11 mouse cellular contexts compared by ENCODE assay signal in genomic region chr7:112779636-112780035, GRCm38 (mm10).
DNase-seq lines count a peak whose midpoint lies in the region; ATAC-seq lines count a peak whose summit lies in the region.
"Had no signal": no experiment of that assay in that cellular context is flagged by ENCODE, and none has a peak within 500 bp of the region (broad histone marks: within the 10 kb centered on the region; RNA-seq: fewer than 3 reads in every experiment).

No protein-coding gene starts in this region.

- H3K4me3 ChIP-seq in heart, embryonic 11.5 days (ENCODE audit: low read depth, low read length), result no peak overlapping the region
- no peak overlapping the region for H3K4me3 ChIP-seq in embryonic facial prominence, embryonic 10.5 days
- H3K4me3 ChIP-seq in hindbrain, embryonic 10.5 days, result no peak overlapping the region
- H3K4me3 ChIP-seq in midbrain, embryonic 12.5 days, result no peak overlapping the region

- no peaks in the 10 kb centered on the region for H3K27me3 ChIP-seq in heart, embryonic 11.5 days (ENCODE audit: control insufficient read depth, insufficient read depth, low read length)
- H3K27me3 ChIP-seq in embryonic facial prominence, embryonic 10.5 days (replicated peaks; ENCODE audit: low read depth, poor library complexity, severe bottlenecking), result no peaks in the 10 kb centered on the region
- H3K27me3 ChIP-seq in hindbrain, embryonic 10.5 days (ENCODE audit: insufficient read depth, poor library complexity, severe bottlenecking), result no peaks in the 10 kb centered on the region
- no peaks in the 10 kb centered on the region for H3K27me3 ChIP-seq in midbrain, embryonic 12.5 days

- no peak overlapping the region for H3K9ac ChIP-seq in heart, embryonic 11.5 days (ENCODE audit: low read depth, low read length)
- H3K9ac ChIP-seq in midbrain, embryonic 12.5 days (replicated peaks), result no peak overlapping the region

- peaks cover 3% of the 10 kb centered on the region; the same call in 1 of the 2 replicates for H3K9me3 ChIP-seq in heart, embryonic 11.5 days (replicated peaks; ENCODE audit: control insufficient read depth, low read length)
- H3K9me3 ChIP-seq in embryonic facial prominence, embryonic 10.5 days, result no peaks in the 10 kb centered on the region
- no peaks in the 10 kb centered on the region for H3K9me3 ChIP-seq in hindbrain, embryonic 10.5 days
- H3K9me3 ChIP-seq in midbrain, embryonic 12.5 days, result no peaks in the 10 kb centered on the region

- peaks cover 56% of the 10 kb centered on the region for H3K4me1 ChIP-seq in heart, embryonic 11.5 days (ENCODE audit: control insufficient read depth, insufficient read depth, low read length)
- H3K4me1 ChIP-seq in embryonic facial prominence, embryonic 10.5 days, result peaks cover 55% of the 10 kb centered on the region
- peaks cover 55% of the 10 kb centered on the region for H3K4me1 ChIP-seq in hindbrain, embryonic 10.5 days (replicated peaks)
- H3K4me1 ChIP-seq in midbrain, embryonic 12.5 days, result peaks cover 30% of the 10 kb centered on the region

- H3K4me2 ChIP-seq in heart, embryonic 11.5 days, result 0 out of 2 replicates have a peak overlapping the region, but pooled peaks have one; percentile 20
- no peak overlapping the region for H3K4me2 ChIP-seq in midbrain, embryonic 12.5 days (replicated peaks)

- peak overlapping the region; percentile 84 for H3K27ac ChIP-seq in heart, embryonic 11.5 days (ENCODE audit: low read depth, low read length)
- H3K27ac ChIP-seq in embryonic facial prominence, embryonic 10.5 days (replicated peaks), result peak overlapping the region; percentile 7; the same call in 1 of the 2 replicates
- H3K27ac ChIP-seq in hindbrain, embryonic 10.5 days, result peak overlapping the region; percentile 64
- peak overlapping the region; percentile 39 for H3K27ac ChIP-seq in midbrain, embryonic 12.5 days (replicated peaks)

- H3K36me3 ChIP-seq in heart, embryonic 11.5 days (ENCODE audit: control insufficient read depth, insufficient read depth, low read length), result 0 out of 2 replicates have a peak, but pooled peaks cover 2% of the 10 kb centered on the region
- H3K36me3 ChIP-seq in embryonic facial prominence, embryonic 10.5 days (replicated peaks), result peaks cover 9% of the 10 kb centered on the region; the same call in 1 of the 2 replicates
- H3K36me3 ChIP-seq in hindbrain, embryonic 10.5 days, result peaks cover 8% of the 10 kb centered on the region
- no peaks in the 10 kb centered on the region for H3K36me3 ChIP-seq in midbrain, embryonic 12.5 days

- 0 out of 2 replicates have a peak, but pooled peaks have one; percentile 38 for ATAC-seq in heart, embryonic 11.5 days (replicated peaks; ENCODE audit: insufficient number of reproducible peaks, low FRiP score, low TSS enrichment)
- ATAC-seq in midbrain, embryonic 12.5 days (ENCODE audit: low FRiP score, low read depth), result peak; percentile 72; the same call in 1 of the 2 replicates

- WGBS in heart, embryonic 11.5 days (ENCODE audit: insufficient replicate concordance), result 26% methylated on average over 6 of the region's 6 CpGs
- WGBS in embryonic facial prominence, embryonic 10.5 days, result 34% methylated on average over 6 of the region's 6 CpGs
- 23% methylated on average over 6 of the region's 6 CpGs for WGBS in hindbrain, embryonic 10.5 days
- WGBS in midbrain, embryonic 12.5 days, result 26% methylated on average over 6 of the region's 6 CpGs

- intact Hi-C loops in heart, postnatal 10 days (cut with DNase I), result no loop called here

- no peak for DNase-seq in heart, postnatal 10 days
- DNase-seq in embryonic facial prominence, embryonic 10.5 days (ENCODE audit: low spot score), result peak; percentile 28
- peak; percentile 42 for DNase-seq in hindbrain, embryonic 10.5 days (ENCODE audit: low spot score)
- no peak for DNase-seq in layer of hippocampus, postnatal 36 days
- DNase-seq in right cerebral cortex, postnatal 25 days, result no peak
- no peak for DNase-seq in left cerebral cortex, adult 8-10 months (ENCODE audit: low spot score in 2 of 2)
- DNase-seq: cerebellum, adult 8-10 months; kidney, postnatal 14 days; right cerebral cortex, adult 18-20 months had no signal

Comparison
In these comparisons a context has a peak if more than half of its experiments do, and no peak if none do; other contexts are left out.
1. H3K27ac ChIP-seq: peak in every context shown above with its lines; median percentile 84 in heart, embryonic 11.5 days; 64 in hindbrain, embryonic 10.5 days; 39 in midbrain, embryonic 12.5 days; 7 in embryonic facial prominence, embryonic 10.5 days.
2. DNase-seq: peak in embryonic facial prominence, embryonic 10.5 days (single experiment) and hindbrain, embryonic 10.5 days (single experiment); none in heart, postnatal 10 days (0 of 2), layer of hippocampus, postnatal 36 days (0 of 2), right cerebral cortex, postnatal 25 days (single experiment) and left cerebral cortex, adult 8-10 months (0 of 2).